Mouse (Mus musculus) stomach, embryonic 16.5 days (tissue): ENCODE data around the gene Aasdh. TPM values are rescaled to one million over a fixed set of nuclear protein-coding genes. Genes with fewer than 3 reads are reported as not detected.

Experiments
- ATAC-seq: fragments of 200-750 bp; cut with Nextera tagmentation; 2 replicates; pipeline ENCODE4 v1.8.0; 2017; ENCODE audit warnings: moderate number of reproducible peaks, moderate TSS enrichment; ENCODE audit not compliant: insufficient read depth, low FRiP score
- H3K27ac ChIP-seq: fragments of 300-500 bp; sonication (generic); 2 replicates; pipeline ENCODE4 v1.5.1; 2014; ENCODE audit warnings: low read length
- H3K27me3 ChIP-seq: fragments of 300-500 bp; sonication (generic); 2 replicates; pipeline ENCODE4 v1.6.1; 2014; ENCODE audit warnings: low read length, control low read depth, mixed read lengths; ENCODE audit not compliant: control insufficient read depth, insufficient read depth
- H3K36me3 ChIP-seq: fragments of 300-500 bp; sonication (generic); 2 replicates; pipeline ENCODE4 v1.6.1; 2014; ENCODE audit warnings: low read length; ENCODE audit not compliant: control insufficient read depth, insufficient read depth
- H3K4me1 ChIP-seq: fragments of 300-500 bp; sonication (generic); 2 replicates; pipeline ENCODE4 v1.6.1; 2014; ENCODE audit warnings: low read length, control low read depth, mixed read lengths; ENCODE audit not compliant: control insufficient read depth, insufficient read depth
- H3K4me2 ChIP-seq: fragments of 300-500 bp; sonication (generic); 2 replicates; pipeline ENCODE4 v1.6.1; 2014; ENCODE audit warnings: low read depth, low read length, mixed read lengths
- H3K4me3 ChIP-seq: fragments of 300-500 bp; sonication (generic); replicated peaks from 2 replicates; pipeline ENCODE4 v1.5.1; 2014; ENCODE audit warnings: mild to moderate bottlenecking, low read length
- H3K9ac ChIP-seq: fragments of 300-500 bp; sonication (generic); 2 replicates; pipeline ENCODE4 v1.6.1; 2014; ENCODE audit warnings: low read length
- H3K9me3 ChIP-seq: fragments of 300-500 bp; sonication (generic); replicated peaks from 2 replicates; pipeline ENCODE4 v1.6.1; 2016; ENCODE audit warnings: low read length, control low read depth; ENCODE audit not compliant: control insufficient read depth
- WGBS: fragments of 180-500 bp; shearing (Covaris S2); extraction: QIAGEN DNeasy Blood & Tissue Kit; methylation state at CpG from one replicate; pipeline ENCODE4 v1.1.7; 2014; 5-methylcytosine and 5-hydroxymethylcytosine counted together
- polyA plus RNA-seq: library from polyadenylated mRNA; unstranded; fragments of >200 nt; fragmentation: Nextera tagmentation; extraction: Ambion mirVana; gene quantifications from 2 replicates; pipeline ENCODE4 v1.2.1, GENCODE M21; 2015

Aasdh gene
- polyA plus RNA-seq, 1 experiment from 2014 or later = 15.5 TPM

GRCm38 (mm10) chr5:76837018-76837417 lies 68.3 kb downstream of the Aasdh start:
- Histone ChIP-seq H3K9ac (no peak overlapping the region), H3K27ac (no peak overlapping the region), H3K4me2 (no peak overlapping the region), H3K27me3 (no peaks in the 10 kb centered on the region), H3K4me1 (0 out of 2 replicates have a peak, but pooled peaks cover 3% of the 10 kb centered on the region), H3K4me3 (no peak overlapping the region), H3K9me3 (no peaks in the 10 kb centered on the region), H3K36me3 (no peaks in the 10 kb centered on the region)
- 64% methylated on average over 5 of the region's 5 CpGs for WGBS
- no peak for ATAC-seq

GRCm38 (mm10) chr5:76832529-76833210 lies 72.6 kb downstream of the Aasdh start:
- Histone ChIP-seq H3K4me1 (no peaks in the 10 kb centered on the region), H3K4me2 (no peak overlapping the region), H3K9ac (no peak overlapping the region), H3K36me3 (no peaks in the 10 kb centered on the region), H3K27me3 (no peaks in the 10 kb centered on the region), H3K4me3 (no peak overlapping the region), H3K27ac (no peak overlapping the region), H3K9me3 (no peaks in the 10 kb centered on the region)
- ATAC-seq = no peak
- 78% methylated on average over 17 of the region's 17 CpGs for WGBS

GRCm38 (mm10) chr5:76828527-76829240 lies 76.6 kb downstream of the Aasdh start:
- Histone ChIP-seq H3K9me3 (no peaks in the 10 kb centered on the region), H3K27me3 (no peaks in the 10 kb centered on the region), H3K4me1 (no peaks in the 10 kb centered on the region), H3K27ac (no peak overlapping the region), H3K4me2 (no peak overlapping the region), H3K9ac (no peak overlapping the region), H3K36me3 (no peaks in the 10 kb centered on the region), H3K4me3 (no peak overlapping the region)
- 86% methylated on average over 7 of the region's 7 CpGs for WGBS
- no peak for ATAC-seq

Other genes starting within 250 kb of the Aasdh start
- gene C530008M17Rik, start 249.0 kb downstream of the Aasdh start, polyA plus RNA-seq = 8.1 and 10.0 TPM in 2 replicates
- gene Paics, start 45.8 kb upstream of the Aasdh start, polyA plus RNA-seq = 210 and 211 TPM in 2 replicates
- gene Ppat, start 46.1 kb upstream of the Aasdh start, polyA plus RNA-seq = 21.7 and 26.2 TPM in 2 replicates
- gene Srp72, start 69.2 kb upstream of the Aasdh start, polyA plus RNA-seq = 89.3 and 89.4 TPM in 2 replicates
- 0.27 TPM in 1 of 2 replicates, not detected in the other for gene Arl9, start 98.5 kb upstream of the Aasdh start, polyA plus RNA-seq
- gene Thegl, start 110.5 kb upstream of the Aasdh start, polyA plus RNA-seq = 0.08 TPM in 1 of 2 replicates, not detected in the other
- gene Hopx, start 209.6 kb upstream of the Aasdh start, polyA plus RNA-seq = 6.9 and 11.2 TPM in 2 replicates